Mouse (Mus musculus): Measurements from ENCODE around the gene Mpzl1. TPM values are rescaled to one million over a fixed set of nuclear protein-coding genes. Genes with fewer than 3 reads are reported as not detected.

The Mpzl1 gene
- polyA plus RNA-seq, 1 experiment from 2014 or later = 149 TPM

DNA sequence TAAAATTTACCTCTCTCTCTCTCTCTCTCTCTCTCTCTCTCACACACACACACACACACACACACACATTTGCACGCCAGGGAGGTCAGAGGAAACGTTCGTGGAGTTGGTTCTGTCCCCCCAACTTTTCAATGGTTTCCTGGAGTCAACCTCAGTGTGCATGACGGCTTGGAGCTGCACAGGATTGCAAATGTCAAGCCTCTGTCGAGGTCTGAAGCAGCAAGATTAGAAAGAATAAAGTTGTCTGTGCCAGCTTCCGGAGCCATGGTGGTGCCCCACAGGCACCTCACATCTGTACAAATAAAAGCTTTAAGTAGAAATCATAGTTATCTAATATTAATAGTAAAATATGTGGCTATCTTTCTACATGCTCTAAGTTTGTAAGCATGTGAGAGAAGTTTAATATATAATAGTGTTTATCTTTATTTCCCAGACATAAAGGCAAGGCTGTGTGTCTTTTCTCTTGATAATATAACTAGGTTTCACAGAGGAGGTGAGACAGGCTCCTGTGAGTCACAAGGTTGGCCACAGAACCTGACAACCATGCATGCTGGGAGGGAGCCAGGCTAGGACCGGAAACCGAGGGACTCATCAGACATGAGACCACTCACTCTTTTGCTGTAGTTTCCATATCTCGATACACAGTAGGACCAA is 57.8 kb downstream of the Mpzl1 start:
- TF ChIP-seq CTCF (IDR thresholded peaks at IDR 0.05) = no peak
- TF ChIP-seq EP300 (IDR thresholded peaks at IDR 0.05) = no peak
- DNase-seq (ENCODE audit: low spot score) (no peak), ATAC-seq (no peak)
- WGBS = 63% methylated on average over 9 of the region's 9 CpGs
- H3K9me3 ChIP-seq (ENCODE audit: low read length) = no peaks in the 10 kb centered on the region
- H3K9ac ChIP-seq (replicated peaks; ENCODE audit: low read depth) = no peak overlapping the region
- H3K27ac ChIP-seq (ENCODE audit: low read length) = no peak overlapping the region
- H3K27me3 ChIP-seq (replicated peaks; ENCODE audit: insufficient read depth, low read length) = no peaks in the 10 kb centered on the region
- H3K36me3 ChIP-seq (ENCODE audit: insufficient read depth, low read length) = no peaks in the 10 kb centered on the region
- H3K4me2 ChIP-seq (replicated peaks; ENCODE audit: low read depth, low read length) = no peak overlapping the region
- no peaks in the 10 kb centered on the region for H3K4me1 ChIP-seq (ENCODE audit: insufficient read depth, low read depth, low read length)
- H3K4me3 ChIP-seq (ENCODE audit: low read depth, low read length) = no peak overlapping the region

DNA sequence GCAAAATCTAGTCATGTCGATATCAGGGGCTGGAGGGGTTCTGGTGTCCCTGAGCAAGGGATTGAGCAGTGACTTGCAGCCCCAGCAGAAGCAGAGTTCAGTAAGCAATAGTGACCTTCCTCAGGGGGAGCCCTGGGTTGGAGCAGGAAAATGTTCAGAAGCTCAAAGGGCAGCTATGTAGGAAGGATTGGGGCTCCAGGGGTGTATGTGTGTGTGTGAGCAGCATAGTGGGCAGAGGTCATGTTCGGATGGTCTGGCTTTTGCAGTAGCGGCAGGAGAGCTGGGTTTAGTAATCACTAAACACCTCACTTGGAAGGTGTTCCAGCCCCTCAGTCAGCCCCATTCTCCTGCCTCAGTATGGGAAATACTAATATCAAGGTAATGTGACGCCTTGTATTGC is 58.3 kb downstream of the Mpzl1 start:
- 72% methylated on average over 4 of the region's 4 CpGs for WGBS
- no peak for TF ChIP-seq CTCF (IDR thresholded peaks at IDR 0.05)
- no peak for TF ChIP-seq EP300 (IDR thresholded peaks at IDR 0.05)
- ATAC-seq = no peak

GRCm38 (mm10) chr1:165567466-165567865 is 66.9 kb downstream of the Mpzl1 start:
- DNase-seq (ENCODE audit: low spot score) = no peak
- Histone ChIP-seq H3K27ac (ENCODE audit: low read length) (no peak overlapping the region), H3K9me3 (ENCODE audit: low read length) (no peaks in the 10 kb centered on the region), H3K36me3 (ENCODE audit: insufficient read depth, low read length) (no peaks in the 10 kb centered on the region), H3K9ac (replicated peaks; ENCODE audit: low read depth) (no peak overlapping the region), H3K4me1 (ENCODE audit: insufficient read depth, low read depth, low read length) (no peaks in the 10 kb centered on the region), H3K27me3 (replicated peaks; ENCODE audit: insufficient read depth, low read length) (no peaks in the 10 kb centered on the region), H3K4me3 (ENCODE audit: low read depth, low read length) (no peak overlapping the region), H3K4me2 (replicated peaks; ENCODE audit: low read depth, low read length) (no peak overlapping the region)
- ATAC-seq = no peak
- TF ChIP-seq CTCF (IDR thresholded peaks at IDR 0.05) (no peak), EP300 (IDR thresholded peaks at IDR 0.05) (no peak)
- WGBS = 76% methylated on average over 7 of the region's 7 CpGs

More for the DNA sequence above, 58.3 kb downstream of the Mpzl1 start:
- H3K9ac ChIP-seq (replicated peaks; ENCODE audit: low read depth) = no peak overlapping the region
- no peak overlapping the region for H3K4me2 ChIP-seq (replicated peaks; ENCODE audit: low read depth, low read length)
- H3K27me3 ChIP-seq (replicated peaks; ENCODE audit: insufficient read depth, low read length) = no peaks in the 10 kb centered on the region
- DNase-seq (ENCODE audit: low spot score) = no peak
- H3K9me3 ChIP-seq (ENCODE audit: low read length) = no peaks in the 10 kb centered on the region
- H3K4me3 ChIP-seq (ENCODE audit: low read depth, low read length) = no peak overlapping the region
- no peaks in the 10 kb centered on the region for H3K36me3 ChIP-seq (ENCODE audit: insufficient read depth, low read length)
- no peaks in the 10 kb centered on the region for H3K4me1 ChIP-seq (ENCODE audit: insufficient read depth, low read depth, low read length)
- H3K27ac ChIP-seq (ENCODE audit: low read length) = no peak overlapping the region

DNA sequence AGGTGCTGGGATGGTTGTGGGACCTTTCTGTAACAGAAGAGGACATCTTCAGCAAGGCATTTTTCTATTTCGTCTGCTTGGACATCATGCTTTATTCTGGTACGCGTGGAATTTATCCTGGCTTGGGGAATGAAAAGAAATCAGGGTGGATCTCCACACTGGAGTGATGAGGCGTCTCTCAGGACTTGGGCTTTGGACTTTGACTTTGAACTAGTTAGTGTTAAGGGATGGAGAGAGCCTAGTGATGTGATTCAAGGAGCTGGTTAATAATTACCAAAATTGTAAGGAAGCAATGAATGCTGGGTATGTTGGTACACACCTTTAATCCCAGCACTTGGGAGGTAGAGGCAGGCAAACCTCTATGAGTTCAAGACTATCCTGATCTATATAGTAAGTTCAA is 69.1 kb downstream of the Mpzl1 start:
- no peak for DNase-seq (ENCODE audit: low spot score)
- no peak for ATAC-seq
- no peak overlapping the region for H3K4me2 ChIP-seq (replicated peaks; ENCODE audit: low read depth, low read length)
- no peaks in the 10 kb centered on the region for H3K4me1 ChIP-seq (ENCODE audit: insufficient read depth, low read depth, low read length)
- no peak overlapping the region for H3K9ac ChIP-seq (replicated peaks; ENCODE audit: low read depth)
- TF ChIP-seq EP300 (IDR thresholded peaks at IDR 0.05) (no peak), CTCF (IDR thresholded peaks at IDR 0.05) (no peak)
- no peaks in the 10 kb centered on the region for H3K27me3 ChIP-seq (replicated peaks; ENCODE audit: insufficient read depth, low read length)
- H3K9me3 ChIP-seq (ENCODE audit: low read length) = no peaks in the 10 kb centered on the region
- no peaks in the 10 kb centered on the region for H3K36me3 ChIP-seq (ENCODE audit: insufficient read depth, low read length)
- 91% methylated on average over 4 of the region's 4 CpGs for WGBS
- H3K4me3 ChIP-seq (ENCODE audit: low read depth, low read length) = no peak overlapping the region
- H3K27ac ChIP-seq (ENCODE audit: low read length) = no peak overlapping the region

- H3K36me3 ChIP-seq (ENCODE audit: insufficient read depth, low read length) = no peaks in the 10 kb centered on the region
- no peaks in the 10 kb centered on the region for H3K9me3 ChIP-seq (ENCODE audit: low read length)
- no peak overlapping the region for H3K27ac ChIP-seq (ENCODE audit: low read length)
- no peak overlapping the region for H3K9ac ChIP-seq (replicated peaks; ENCODE audit: low read depth)
- TF ChIP-seq CTCF (IDR thresholded peaks at IDR 0.05) = no peak
- no peak for TF ChIP-seq EP300 (IDR thresholded peaks at IDR 0.05)
- WGBS = 78% methylated on average over 9 of the region's 9 CpGs
- DNase-seq (ENCODE audit: low spot score) (no peak), ATAC-seq (no peak)
- H3K4me3 ChIP-seq (ENCODE audit: low read depth, low read length) = no peak overlapping the region
- H3K4me1 ChIP-seq (ENCODE audit: insufficient read depth, low read depth, low read length) = no peaks in the 10 kb centered on the region
- no peak overlapping the region for H3K4me2 ChIP-seq (replicated peaks; ENCODE audit: low read depth, low read length)
- H3K27me3 ChIP-seq (replicated peaks; ENCODE audit: insufficient read depth, low read length) = no peaks in the 10 kb centered on the region
Observed at GRCm38 (mm10) chr1:165559073-165559472, 75.3 kb downstream of the Mpzl1 start.

- ATAC-seq = peak; percentile 41
- H3K9me3 ChIP-seq (ENCODE audit: low read length) = no peaks in the 10 kb centered on the region
- H3K27me3 ChIP-seq (replicated peaks; ENCODE audit: insufficient read depth, low read length) = no peaks in the 10 kb centered on the region
- no peak for TF ChIP-seq CTCF (IDR thresholded peaks at IDR 0.05)
- TF ChIP-seq EP300 (IDR thresholded peaks at IDR 0.05) = no peak
- 17% methylated on average over 2 of the region's 2 CpGs for WGBS
- no peaks in the 10 kb centered on the region for H3K36me3 ChIP-seq (ENCODE audit: insufficient read depth, low read length)
- no peak overlapping the region for H3K4me3 ChIP-seq (ENCODE audit: low read depth, low read length)
- no peak overlapping the region for H3K27ac ChIP-seq (ENCODE audit: low read length)
- no peak overlapping the region for H3K9ac ChIP-seq (replicated peaks; ENCODE audit: low read depth)
- peak; percentile 22 for DNase-seq (ENCODE audit: low spot score)
- H3K4me2 ChIP-seq (replicated peaks; ENCODE audit: low read depth, low read length) = no peak overlapping the region
- no peaks in the 10 kb centered on the region for H3K4me1 ChIP-seq (ENCODE audit: insufficient read depth, low read depth, low read length)
Observed at GRCm38 (mm10) chr1:165556711-165557110, 77.6 kb downstream of the Mpzl1 start.

Other genes with a start within 250 kb of the Mpzl1 start
- gene Dcaf6, start 174.1 kb downstream of the Mpzl1 start, polyA plus RNA-seq (2015; fragmentation: Nextera tagmentation; extraction: Ambion mirVana) = 22.2 and 22.3 TPM in 2 replicates
- 225 and 235 TPM in 2 replicates for gene Mpc2, start 173.9 kb downstream of the Mpzl1 start, polyA plus RNA-seq (2015; fragmentation: Nextera tagmentation; extraction: Ambion mirVana)
- gene Adcy10, start 149.4 kb downstream of the Mpzl1 start, polyA plus RNA-seq (2015; fragmentation: Nextera tagmentation; extraction: Ambion mirVana) = not detected in 2 replicates
- 49.6 and 54.4 TPM in 2 replicates for gene Rcsd1, start 75.2 kb upstream of the Mpzl1 start, polyA plus RNA-seq (2015; fragmentation: Nextera tagmentation; extraction: Ambion mirVana)
- 123 and 148 TPM in 2 replicates for gene Creg1, start 129.2 kb upstream of the Mpzl1 start, polyA plus RNA-seq (2015; fragmentation: Nextera tagmentation; extraction: Ambion mirVana)
- 1.3 and 1.5 TPM in 2 replicates for gene Cd247, start 154.1 kb upstream of the Mpzl1 start, polyA plus RNA-seq (2015; fragmentation: Nextera tagmentation; extraction: Ambion mirVana)